Mouse (Mus musculus) G1E (cell line): ENCODE results near the gene Pkp4.

Source experiments
- CTCF ChIP-seq: IDR thresholded peaks from 2 replicates; pipeline ENCODE4 v1.5.1; 2012; ENCODE audit warnings: low read depth, low read length, inconsistent platforms, mixed read lengths
- GATA1 ChIP-seq: IDR thresholded peaks from 2 replicates; pipeline ENCODE4 v1.6.1; 2012; ENCODE audit warnings: borderline replicate concordance, low read length, inconsistent platforms, mixed read lengths

DNA sequence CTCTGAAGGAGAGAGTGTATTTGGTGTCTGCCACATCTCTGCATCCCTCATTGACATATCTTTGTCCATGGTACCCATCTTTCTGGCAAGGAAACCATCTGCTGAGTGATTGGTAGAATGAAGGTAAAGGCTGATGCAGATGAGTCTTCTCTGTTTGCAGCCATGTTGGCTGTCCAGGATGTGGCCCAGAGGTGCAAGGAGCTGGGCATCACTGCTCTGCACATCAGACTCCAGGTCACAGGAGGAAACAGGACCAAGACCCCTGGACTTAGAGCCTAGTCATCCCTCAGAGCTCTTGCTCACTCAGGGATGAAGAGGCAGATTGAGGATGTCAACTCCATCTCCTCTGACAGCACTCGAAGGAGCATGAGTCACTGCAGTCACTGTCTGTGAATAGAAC is 235.9 kb downstream of the Pkp4 start:
- TF ChIP-seq CTCF (no peak), GATA1 (no peak)
